Mouse (Mus musculus) intestine, embryonic 16.5 days (tissue): ENCODE measurements at regions not wholly inside any gene's neighbourhood (a gene's known extent, or its start where the extent isn't known, plus 50 kb on each side); places are given as distances from the start of the nearest gene placed in this dataset.

Source experiments
- ATAC-seq: fragments of 200-750 bp; cut with Nextera tagmentation; 2 replicates; pipeline ENCODE4 v1.8.0; 2017; ENCODE audit warnings: moderate TSS enrichment, moderate library complexity
- H3K27ac ChIP-seq: fragments of 300-500 bp; sonication (generic); 2 replicates; pipeline ENCODE4 v1.5.1; 2014; ENCODE audit warnings: mild to moderate bottlenecking, low read length
- H3K27me3 ChIP-seq: fragments of 300-500 bp; sonication (generic); replicated peaks from 2 replicates; pipeline ENCODE4 v1.6.1; 2014; ENCODE audit warnings: low read length, control low read depth, mixed read lengths; ENCODE audit not compliant: control insufficient read depth, insufficient read depth
- H3K36me3 ChIP-seq: fragments of 300-500 bp; sonication (generic); 2 replicates; pipeline ENCODE4 v1.6.1; 2014; ENCODE audit warnings: low read length, control low read depth; ENCODE audit not compliant: control insufficient read depth, insufficient read depth
- H3K4me1 ChIP-seq: fragments of 300-500 bp; sonication (generic); 2 replicates; pipeline ENCODE4 v1.6.1; 2014; ENCODE audit warnings: low read length, control low read depth, mixed read lengths; ENCODE audit not compliant: control insufficient read depth, insufficient read depth
- H3K4me2 ChIP-seq: fragments of 300-500 bp; sonication (generic); 2 replicates; pipeline ENCODE4 v1.6.1; 2014; ENCODE audit warnings: low read depth, low read length, control low read depth
- H3K4me3 ChIP-seq: fragments of 300-500 bp; sonication (generic); 2 replicates; pipeline ENCODE4 v1.5.1; 2014; ENCODE audit warnings: mild to moderate bottlenecking, low read length
- H3K9ac ChIP-seq: fragments of 300-500 bp; sonication (generic); 2 replicates; pipeline ENCODE4 v1.6.1; 2014; ENCODE audit warnings: low read depth, low read length
- H3K9me3 ChIP-seq: fragments of 300-500 bp; sonication (generic); 2 replicates; pipeline ENCODE4 v1.6.1; 2016; ENCODE audit warnings: low read length, control low read depth; ENCODE audit not compliant: control insufficient read depth
- WGBS: fragments of 180-500 bp; shearing (Covaris S2); extraction: QIAGEN DNeasy Blood & Tissue Kit; methylation state at CpG from one replicate; pipeline ENCODE4 v1.1.7; 2014; 5-methylcytosine and 5-hydroxymethylcytosine counted together

DNA sequence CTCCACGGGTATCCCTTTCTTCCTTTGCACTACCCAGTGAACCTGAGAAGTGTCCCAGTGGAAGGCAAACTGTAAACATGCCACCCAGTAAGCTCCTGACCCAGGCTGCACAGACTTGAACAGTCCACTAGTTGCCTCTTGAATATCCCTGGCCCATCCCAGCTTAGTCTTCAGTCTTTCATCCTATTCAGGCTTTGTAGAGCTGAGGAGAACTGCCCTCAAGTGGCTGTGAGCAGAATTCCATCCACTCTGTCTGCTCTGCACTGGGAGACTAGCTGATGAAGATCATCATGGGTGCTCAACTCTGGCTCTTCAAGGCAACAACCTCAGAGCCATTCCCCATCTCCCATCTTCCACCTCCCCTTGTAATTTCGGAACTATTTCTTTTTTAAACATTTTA, 249.1 kb downstream of the Lmx1a start:
- no peaks in the 10 kb centered on the region for H3K4me1 ChIP-seq
- no peaks in the 10 kb centered on the region for H3K27me3 ChIP-seq
- no peak overlapping the region for H3K4me3 ChIP-seq
- H3K27ac ChIP-seq = no peak overlapping the region
- no peaks in the 10 kb centered on the region for H3K9me3 ChIP-seq
- ATAC-seq = no peak
- H3K36me3 ChIP-seq = no peaks in the 10 kb centered on the region
- WGBS = 75% methylated on average over 2 of the region's 2 CpGs
- H3K9ac ChIP-seq = no peak overlapping the region
- no peak overlapping the region for H3K4me2 ChIP-seq

GRCm38 (mm10) chr1:167942037-167942470, 253.0 kb downstream of the Lmx1a start:
- no peak; the same call in 1 of the 2 replicates for ATAC-seq
- WGBS = 40% methylated on average over 8 of the region's 8 CpGs
- H3K4me3 ChIP-seq = no peak overlapping the region
- H3K27me3 ChIP-seq = no peaks in the 10 kb centered on the region
- no peaks in the 10 kb centered on the region for H3K4me1 ChIP-seq
- H3K9me3 ChIP-seq = no peaks in the 10 kb centered on the region
- H3K27ac ChIP-seq = no peak overlapping the region
- H3K9ac ChIP-seq = no peak overlapping the region
- H3K4me2 ChIP-seq = no peak overlapping the region
- H3K36me3 ChIP-seq = no peaks in the 10 kb centered on the region

GRCm38 (mm10) chr1:167943121-167943520, 254.1 kb downstream of the Lmx1a start:
- no peak overlapping the region for H3K4me2 ChIP-seq
- no peaks in the 10 kb centered on the region for H3K4me1 ChIP-seq
- no peaks in the 10 kb centered on the region for H3K27me3 ChIP-seq
- H3K4me3 ChIP-seq = no peak overlapping the region
- H3K27ac ChIP-seq = no peak overlapping the region
- H3K36me3 ChIP-seq = no peaks in the 10 kb centered on the region
- no peaks in the 10 kb centered on the region for H3K9me3 ChIP-seq
- ATAC-seq = no peak
- H3K9ac ChIP-seq = no peak overlapping the region
- 75% methylated on average over 8 of the region's 8 CpGs for WGBS

DNA sequence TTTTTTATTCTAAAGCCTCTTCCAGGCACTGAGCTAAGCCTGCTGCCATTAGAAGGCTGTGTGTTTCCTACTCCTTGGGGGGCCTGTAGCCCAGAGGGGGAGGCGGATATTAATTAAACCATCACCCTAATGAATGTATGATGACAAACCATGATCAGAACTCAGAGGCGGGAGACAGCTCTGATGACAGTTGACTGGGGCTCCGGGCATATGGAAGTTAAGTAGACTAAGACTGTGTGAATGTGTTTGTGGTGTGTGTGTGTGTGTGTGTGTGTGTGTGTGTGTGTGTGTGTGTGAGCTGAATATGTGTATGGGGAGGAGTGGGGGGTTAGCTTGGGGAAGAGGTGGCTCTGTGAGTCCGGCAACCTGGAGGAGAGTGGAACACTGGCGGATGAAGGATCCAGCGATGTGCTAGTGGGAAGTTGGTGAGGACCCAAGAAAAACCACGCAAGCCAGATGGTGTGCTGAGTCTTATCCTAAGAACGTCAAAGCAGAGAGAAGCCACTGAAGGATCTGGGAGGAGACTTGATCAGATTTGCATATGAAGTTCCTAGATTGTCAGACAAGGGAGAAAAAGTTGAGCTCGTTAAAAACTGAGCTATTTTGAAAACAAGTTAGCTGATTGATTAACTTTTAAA, 256.7 kb downstream of the Lmx1a start:
- Histone ChIP-seq H3K9me3 (no peaks in the 10 kb centered on the region), H3K4me2 (no peak overlapping the region), H3K27me3 (no peaks in the 10 kb centered on the region), H3K36me3 (no peaks in the 10 kb centered on the region), H3K9ac (no peak overlapping the region), H3K4me3 (no peak overlapping the region), H3K27ac (no peak overlapping the region), H3K4me1 (no peaks in the 10 kb centered on the region)
- 72% methylated on average over 9 of the region's 9 CpGs for WGBS
- ATAC-seq = no peak

GRCm38 (mm10) chr1:167947866-167948265, 258.8 kb downstream of the Lmx1a start:
- Histone ChIP-seq H3K36me3 (no peaks in the 10 kb centered on the region), H3K27me3 (no peaks in the 10 kb centered on the region), H3K9me3 (no peaks in the 10 kb centered on the region), H3K4me3 (no peak overlapping the region), H3K9ac (no peak overlapping the region), H3K27ac (no peak overlapping the region), H3K4me1 (no peaks in the 10 kb centered on the region), H3K4me2 (no peak overlapping the region)
- WGBS = 73% methylated on average over 7 of the region's 7 CpGs
- ATAC-seq = no peak

GRCm38 (mm10) chr1:167951717-167952116, 262.7 kb downstream of the Lmx1a start:
- Histone ChIP-seq H3K4me1 (no peaks in the 10 kb centered on the region), H3K4me2 (no peak overlapping the region), H3K9me3 (no peaks in the 10 kb centered on the region), H3K27ac (no peak overlapping the region), H3K9ac (no peak overlapping the region), H3K4me3 (no peak overlapping the region), H3K36me3 (no peaks in the 10 kb centered on the region), H3K27me3 (no peaks in the 10 kb centered on the region)
- ATAC-seq = no peak

DNA sequence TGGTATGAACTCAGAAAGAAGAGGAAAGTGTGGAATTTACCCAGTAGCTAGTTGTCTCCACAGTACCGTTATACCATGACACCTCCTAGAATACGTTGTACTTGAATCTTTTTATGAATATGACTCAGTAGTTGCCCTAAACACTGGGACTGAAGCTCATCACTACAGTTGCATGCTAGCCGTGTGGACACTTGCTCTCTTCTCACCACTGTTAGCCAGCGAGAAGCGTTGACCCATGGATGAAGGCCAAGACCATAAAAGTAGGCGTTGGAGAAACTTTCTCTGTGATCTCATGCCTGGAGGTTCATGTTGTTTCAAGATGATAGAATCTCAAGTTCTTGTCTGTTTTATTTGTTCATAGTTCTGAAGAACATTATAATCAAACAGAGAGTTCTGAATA, 269.5 kb downstream of the Lmx1a start:
- H3K9me3 ChIP-seq = no peaks in the 10 kb centered on the region
- H3K9ac ChIP-seq = no peak overlapping the region
- no peak overlapping the region for H3K4me3 ChIP-seq
- 88% methylated on average over 6 of the region's 6 CpGs for WGBS
- H3K36me3 ChIP-seq = no peaks in the 10 kb centered on the region
- H3K4me2 ChIP-seq = no peak overlapping the region
- no peaks in the 10 kb centered on the region for H3K4me1 ChIP-seq
- H3K27ac ChIP-seq = no peak overlapping the region
- no peak for ATAC-seq
- H3K27me3 ChIP-seq = no peaks in the 10 kb centered on the region

DNA sequence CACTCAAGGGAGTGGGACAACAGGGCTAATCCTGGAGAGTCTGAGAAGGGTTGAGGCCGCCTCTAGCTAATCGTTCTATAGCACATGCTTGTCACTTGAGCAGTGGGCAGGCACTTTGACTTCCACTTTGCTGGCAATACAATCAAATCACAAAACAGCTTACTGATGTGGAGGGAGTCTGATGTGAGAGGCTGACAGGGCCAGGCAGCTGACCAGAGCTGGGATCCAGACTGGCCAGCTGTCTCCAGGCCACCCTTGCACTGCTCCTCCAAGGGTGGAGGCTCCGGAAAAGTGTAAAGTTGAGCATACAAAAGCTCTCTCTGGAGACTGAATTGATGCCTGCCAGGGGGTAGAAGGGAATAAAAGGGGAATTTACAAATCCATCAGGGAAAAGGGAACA, 280.5 kb downstream of the Lmx1a start:
- no peak for ATAC-seq

GRCm38 (mm10) chr1:167969985-167970384, 280.9 kb downstream of the Lmx1a start:
- no peak overlapping the region for H3K4me2 ChIP-seq
- no peak for ATAC-seq
- no peaks in the 10 kb centered on the region for H3K27me3 ChIP-seq
- H3K36me3 ChIP-seq = no peaks in the 10 kb centered on the region
- H3K27ac ChIP-seq = no peak overlapping the region
- no peaks in the 10 kb centered on the region for H3K4me1 ChIP-seq
- no peak overlapping the region for H3K9ac ChIP-seq
- no peak overlapping the region for H3K4me3 ChIP-seq
- no peaks in the 10 kb centered on the region for H3K9me3 ChIP-seq
- 76% methylated on average over 5 of the region's 5 CpGs for whole genome bisulfite sequencing

More for the DNA sequence above, 280.5 kb downstream of the Lmx1a start:
- Histone ChIP-seq H3K9me3 (no peaks in the 10 kb centered on the region), H3K4me3 (no peak overlapping the region), H3K4me2 (no peak overlapping the region), H3K9ac (no peak overlapping the region), H3K27ac (no peak overlapping the region), H3K4me1 (no peaks in the 10 kb centered on the region), H3K27me3 (no peaks in the 10 kb centered on the region), H3K36me3 (no peaks in the 10 kb centered on the region)
- 74% methylated on average over 3 of the region's 3 CpGs for WGBS

DNA sequence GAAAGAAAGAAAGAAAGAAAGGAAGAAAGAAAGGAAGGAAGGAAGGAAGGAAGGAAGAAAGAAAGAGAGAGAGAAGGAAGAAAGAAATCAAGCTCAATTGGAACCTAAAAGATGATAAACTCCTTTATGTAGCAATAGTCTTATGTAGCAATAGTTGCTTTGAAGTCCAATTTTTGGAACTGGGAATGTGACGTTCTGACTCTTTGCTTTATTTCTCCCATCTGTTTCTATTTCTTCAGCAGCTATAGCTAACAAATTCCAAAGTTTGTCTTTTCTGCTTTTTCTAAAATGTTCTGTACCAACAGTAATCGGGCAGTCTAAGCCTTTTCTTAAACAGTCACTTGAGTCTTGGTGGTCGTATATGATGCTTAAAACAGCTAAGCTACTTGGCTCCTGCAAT, 287.7 kb downstream of the Lmx1a start:
- Histone ChIP-seq H3K36me3 (no peaks in the 10 kb centered on the region), H3K9ac (no peak overlapping the region), H3K4me2 (no peak overlapping the region), H3K4me3 (no peak overlapping the region), H3K4me1 (no peaks in the 10 kb centered on the region), H3K9me3 (no peaks in the 10 kb centered on the region), H3K27ac (no peak overlapping the region), H3K27me3 (no peaks in the 10 kb centered on the region)
- no peak for ATAC-seq
- 83% methylated on average over 3 of the region's 3 CpGs for WGBS
